Mouse (Mus musculus) lung, postnatal 0 days (tissue): ENCODE measurements around the gene Wdfy4.

Source experiments
- CTCF ChIP-seq: IDR thresholded peaks from 2 replicates; pipeline ENCODE4 v1.5.1; 2016; ENCODE audit warnings: antibody characterized with exemption, mild to moderate bottlenecking
- EP300 ChIP-seq: IDR thresholded peaks from 2 replicates; pipeline ENCODE4 v1.6.1; 2016; ENCODE audit warnings: antibody characterized with exemption, mild to moderate bottlenecking, control low read depth

DNA sequence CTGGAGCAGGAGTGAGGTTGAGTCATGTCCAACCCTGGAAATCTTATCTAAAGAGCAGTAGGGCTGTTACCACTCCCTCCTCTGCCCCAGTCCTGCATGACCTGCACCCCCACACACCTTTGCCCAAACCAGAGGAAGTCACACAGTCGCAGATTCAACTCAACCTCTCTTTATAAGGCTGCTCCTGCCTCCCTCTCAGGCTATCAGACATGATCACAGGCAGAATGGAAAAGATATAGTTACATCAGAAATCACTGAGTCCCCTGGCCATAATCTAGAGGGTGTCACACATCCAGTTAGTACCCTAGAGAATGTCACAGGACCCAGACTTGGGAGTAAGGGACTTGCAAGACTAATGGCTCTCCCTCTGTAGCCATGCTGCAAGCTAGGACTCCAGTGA lies 68.7 kb downstream of the Wdfy4 start:
- no peak for TF ChIP-seq EP300
- TF ChIP-seq CTCF = no peak
